Mouse (Mus musculus) limb, embryonic 13.5 days (tissue): ENCODE measurements around the gene Idh1. TPM values are rescaled to one million over a fixed set of nuclear protein-coding genes. Genes with fewer than 3 reads are reported as not detected.

Experiments used
- ATAC-seq: fragments of 200-750 bp; cut with Nextera tagmentation; 2 replicates; pipeline ENCODE4 v1.8.0; 2017; ENCODE audit warnings: low read depth, moderate number of reproducible peaks, moderate TSS enrichment; ENCODE audit not compliant: low FRiP score
- H3K27ac ChIP-seq: fragments of 300-500 bp; sonication (generic); 2 replicates; pipeline ENCODE4 v1.5.1; 2015; ENCODE audit warnings: inconsistent platforms, mild to moderate bottlenecking, moderate library complexity
- H3K27me3 ChIP-seq: fragments of 300-500 bp; sonication (generic); 2 replicates; pipeline ENCODE4 v1.6.1; 2015; ENCODE audit warnings: mild to moderate bottlenecking, inconsistent platforms
- H3K36me3 ChIP-seq: fragments of 300-500 bp; sonication (generic); 2 replicates; pipeline ENCODE4 v1.6.1; 2015; ENCODE audit warnings: inconsistent platforms, mild to moderate bottlenecking, moderate library complexity
- H3K4me1 ChIP-seq: fragments of 300-500 bp; sonication (generic); 2 replicates; pipeline ENCODE4 v1.6.1; 2015; ENCODE audit warnings: inconsistent platforms
- H3K4me2 ChIP-seq: fragments of 300-500 bp; sonication (generic); replicated peaks from 2 replicates; pipeline ENCODE4 v1.6.1; 2015; ENCODE audit warnings: inconsistent platforms, mild to moderate bottlenecking, moderate library complexity
- H3K4me3 ChIP-seq: fragments of 300-500 bp; sonication (generic); 2 replicates; pipeline ENCODE4 v1.5.1; 2015; ENCODE audit warnings: moderate library complexity, mild to moderate bottlenecking, inconsistent platforms
- H3K9ac ChIP-seq: fragments of 300-500 bp; sonication (generic); 2 replicates; pipeline ENCODE4 v1.6.1; 2015; ENCODE audit warnings: mild to moderate bottlenecking, inconsistent platforms
- H3K9me3 ChIP-seq: fragments of 300-500 bp; sonication (generic); 2 replicates; pipeline ENCODE4 v1.6.1; 2016; ENCODE audit warnings: inconsistent platforms
- WGBS: fragments of 180-500 bp; shearing (Covaris S2); methylation state at CpG from one replicate; pipeline ENCODE4 v1.1.7; 2015; 5-methylcytosine and 5-hydroxymethylcytosine counted together
- polyA plus RNA-seq: library from polyadenylated mRNA; unstranded; fragments of >200 nt; fragmentation: Nextera tagmentation; extraction: Ambion mirVana; gene quantifications from 2 replicates; pipeline ENCODE4 v1.2.1, GENCODE M21; 2015

Gene Idh1
- polyA plus RNA-seq, 1 experiment from 2014 or later, result 132 TPM

DNA sequence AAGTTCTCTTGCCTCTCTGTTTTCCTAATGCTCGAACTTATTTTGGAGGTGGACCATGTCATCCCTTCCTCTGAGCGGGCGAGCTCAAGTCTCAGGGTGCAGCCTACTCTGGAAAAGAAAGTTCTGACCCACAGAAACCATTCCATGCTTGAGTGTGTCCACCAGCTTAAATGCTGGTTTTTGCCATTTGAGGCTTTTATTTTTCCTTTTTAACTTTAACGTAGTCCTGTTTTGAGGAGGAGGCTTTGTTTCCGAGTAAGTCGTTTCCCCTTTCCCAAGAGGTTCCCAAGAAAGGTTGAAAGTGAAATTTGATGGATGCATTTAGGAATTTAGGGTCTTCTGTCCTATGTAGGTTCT, 752 bp upstream of the Idh1 start:
- H3K4me2 ChIP-seq, result peak overlapping the region; percentile 77
- H3K4me1 ChIP-seq, result peaks cover 12% of the 10 kb centered on the region
- peak overlapping the region; percentile 90 for H3K9ac ChIP-seq
- peaks cover 3% of the 10 kb centered on the region for H3K36me3 ChIP-seq
- ATAC-seq, result no peak
- H3K4me3 ChIP-seq, result peak overlapping the region; percentile 91
- H3K27ac ChIP-seq, result peak overlapping the region; percentile 80; the same call in 1 of the 2 replicates
- H3K9me3 ChIP-seq, result no peaks in the 10 kb centered on the region
- no peaks in the 10 kb centered on the region for H3K27me3 ChIP-seq
- WGBS, result 0% methylated on average over 6 of the region's 6 CpGs

DNA sequence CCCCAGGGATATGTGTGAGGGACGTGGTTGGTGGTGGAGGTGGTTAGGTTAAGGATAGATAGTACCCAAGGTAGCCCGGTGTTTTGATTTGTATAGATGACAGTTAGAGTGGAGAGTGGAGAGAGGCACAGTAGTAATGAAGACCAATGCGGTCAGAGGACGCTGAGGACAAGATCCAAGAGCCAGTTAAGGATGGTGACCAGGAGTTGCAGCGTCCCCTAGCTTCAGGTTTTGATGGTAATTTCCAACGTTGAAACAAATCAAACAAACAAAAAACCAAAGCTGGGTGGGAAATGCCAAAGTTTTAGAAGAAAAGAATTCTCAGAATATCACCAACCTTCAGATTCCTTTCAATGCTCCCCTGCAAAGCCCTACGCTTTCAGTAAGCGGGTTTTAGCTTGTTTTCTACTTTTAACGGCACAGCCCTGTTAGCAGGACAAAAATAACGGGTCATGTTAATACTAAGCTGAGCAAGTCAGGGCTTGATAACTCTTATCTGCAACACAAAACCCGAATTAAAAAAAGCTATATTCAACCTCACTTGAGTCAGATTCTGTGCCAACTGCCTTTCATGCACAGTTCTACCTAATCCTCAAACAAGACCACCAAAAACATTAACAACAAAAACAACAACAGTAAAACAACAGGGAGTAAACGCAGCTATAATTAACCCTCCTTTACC, 635 bp downstream of the Idh1 start:
- H3K9ac ChIP-seq, result peak overlapping the region; percentile 69
- ATAC-seq, result no peak
- H3K4me2 ChIP-seq, result peak overlapping the region; percentile 65
- WGBS, result 20% methylated on average over 12 of the region's 12 CpGs
- peak overlapping the region; percentile 91 for H3K4me3 ChIP-seq
- H3K27ac ChIP-seq, result no peak overlapping the region
- H3K36me3 ChIP-seq, result no peaks in the 10 kb centered on the region
- H3K4me1 ChIP-seq, result peaks cover 12% of the 10 kb centered on the region
- no peaks in the 10 kb centered on the region for H3K9me3 ChIP-seq
- no peaks in the 10 kb centered on the region for H3K27me3 ChIP-seq

DNA sequence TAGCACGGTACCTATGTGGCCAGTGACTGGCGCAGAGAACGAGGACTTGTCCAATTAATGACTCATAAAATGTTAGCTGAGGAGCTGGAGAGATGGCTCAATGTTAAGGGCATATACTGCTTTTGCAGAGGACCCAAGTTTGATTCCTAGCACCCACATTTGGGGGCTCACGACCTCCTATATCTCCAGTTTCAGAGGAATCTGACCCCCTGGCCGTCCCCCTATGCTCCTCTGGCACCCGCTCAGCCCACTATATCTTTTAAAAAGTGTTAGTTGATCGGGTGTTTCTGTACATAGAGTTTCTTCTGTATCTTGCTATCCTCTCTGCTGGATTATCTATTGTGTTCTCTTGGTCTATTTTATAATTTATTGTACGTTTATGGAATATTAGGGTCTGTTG, 1.3 kb downstream of the Idh1 start:
- H3K4me2 ChIP-seq, result no peak overlapping the region
- ATAC-seq, result no peak
- H3K36me3 ChIP-seq, result no peaks in the 10 kb centered on the region
- H3K4me1 ChIP-seq, result peaks cover 12% of the 10 kb centered on the region
- no peaks in the 10 kb centered on the region for H3K27me3 ChIP-seq
- H3K9ac ChIP-seq, result no peak overlapping the region
- H3K4me3 ChIP-seq, result no peak overlapping the region
- WGBS, result 78% methylated on average over 8 of the region's 8 CpGs
- H3K27ac ChIP-seq, result no peak overlapping the region
- H3K9me3 ChIP-seq, result no peaks in the 10 kb centered on the region

DNA sequence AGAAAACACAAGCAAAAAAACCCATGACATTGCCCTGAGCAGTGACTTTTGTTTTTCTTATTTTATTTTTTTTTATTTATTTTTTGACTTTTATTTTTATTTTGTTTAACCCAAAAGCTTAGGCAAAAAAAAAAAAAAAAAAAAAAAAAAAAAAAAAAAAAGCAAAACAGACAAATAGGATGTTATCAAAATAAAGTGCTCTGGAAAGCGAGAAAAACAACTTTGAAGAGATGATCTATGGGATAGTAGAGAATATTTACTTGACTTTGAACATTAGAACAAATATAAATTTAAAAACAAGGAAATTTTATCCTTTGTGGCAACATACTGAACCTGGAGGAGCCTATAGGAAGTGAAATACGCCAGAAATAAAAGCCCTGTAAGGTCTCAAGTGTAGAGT, 2.3 kb downstream of the Idh1 start:
- Histone ChIP-seq H3K9me3 (no peaks in the 10 kb centered on the region), H3K36me3 (no peaks in the 10 kb centered on the region), H3K4me2 (no peak overlapping the region), H3K4me1 (peaks cover 12% of the 10 kb centered on the region), H3K4me3 (no peak overlapping the region), H3K9ac (no peak overlapping the region), H3K27me3 (no peaks in the 10 kb centered on the region), H3K27ac (no peak overlapping the region)
- ATAC-seq, result no peak
- WGBS, result 80% methylated on average over 2 of the region's 2 CpGs

DNA sequence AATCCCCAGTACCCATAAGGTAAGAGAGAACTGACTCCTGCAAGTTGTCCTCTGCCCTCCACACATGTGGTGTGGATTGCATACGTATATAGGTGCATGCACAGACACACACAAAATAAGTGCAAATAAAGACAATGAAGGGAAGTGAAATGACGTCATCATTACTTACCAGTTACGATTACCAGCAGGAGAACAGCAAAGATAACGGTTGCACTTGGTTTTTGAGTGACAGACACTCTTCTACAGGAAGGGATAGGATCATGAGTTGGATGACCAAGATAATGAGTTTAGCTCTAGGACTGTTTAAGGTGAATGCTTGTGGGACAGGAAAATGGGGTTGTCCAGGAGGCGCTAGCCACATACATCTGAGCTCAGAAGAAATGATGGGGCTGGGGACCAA, 4.8 kb downstream of the Idh1 start:
- H3K27me3 ChIP-seq, result no peaks in the 10 kb centered on the region
- WGBS, result 82% methylated on average over 5 of the region's 5 CpGs
- H3K4me1 ChIP-seq, result peaks cover 22% of the 10 kb centered on the region
- no peaks in the 10 kb centered on the region for H3K36me3 ChIP-seq
- no peak overlapping the region for H3K9ac ChIP-seq
- no peak overlapping the region for H3K27ac ChIP-seq
- no peak overlapping the region for H3K4me2 ChIP-seq
- no peak overlapping the region for H3K4me3 ChIP-seq
- ATAC-seq, result no peak
- no peaks in the 10 kb centered on the region for H3K9me3 ChIP-seq

DNA sequence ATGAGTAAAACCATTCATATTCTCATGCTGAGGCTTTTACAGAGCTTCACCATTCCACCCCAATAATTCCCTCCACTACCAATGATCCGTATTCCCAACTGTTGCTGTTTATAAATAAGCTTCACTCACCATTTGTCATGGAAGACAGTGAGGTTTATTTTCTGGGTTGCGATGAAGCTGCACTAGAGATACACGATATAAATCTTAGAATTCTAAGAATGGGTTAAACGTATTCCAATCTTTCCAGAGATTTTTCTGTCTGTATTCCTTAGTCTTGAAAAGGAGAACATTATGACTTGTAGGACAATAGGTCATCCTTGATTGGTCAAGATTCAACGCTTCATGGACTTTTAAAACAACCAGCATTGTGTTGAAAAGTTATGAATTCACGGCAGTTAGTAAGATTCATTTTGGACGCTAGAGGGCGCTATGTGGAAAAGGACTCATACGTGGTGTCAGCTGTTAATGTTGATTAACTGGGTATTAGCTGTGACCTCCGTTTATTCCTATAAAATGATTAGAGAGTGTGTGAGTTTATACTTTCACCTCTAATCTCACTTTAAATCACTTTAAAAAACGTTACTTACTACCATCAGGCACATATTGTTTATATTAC, 6.6 kb downstream of the Idh1 start:
- H3K4me3 ChIP-seq, result peak overlapping the region; percentile 73
- WGBS, result 6% methylated on average over 11 of the region's 11 CpGs
- H3K9me3 ChIP-seq, result no peaks in the 10 kb centered on the region
- H3K27me3 ChIP-seq, result no peaks in the 10 kb centered on the region
- H3K27ac ChIP-seq, result peak overlapping the region; percentile 96
- peaks cover 1% of the 10 kb centered on the region for H3K36me3 ChIP-seq
- H3K9ac ChIP-seq, result peak overlapping the region; percentile 78
- ATAC-seq, result no peak
- H3K4me2 ChIP-seq, result peak overlapping the region; percentile 73
- H3K4me1 ChIP-seq, result peaks cover 25% of the 10 kb centered on the region

DNA sequence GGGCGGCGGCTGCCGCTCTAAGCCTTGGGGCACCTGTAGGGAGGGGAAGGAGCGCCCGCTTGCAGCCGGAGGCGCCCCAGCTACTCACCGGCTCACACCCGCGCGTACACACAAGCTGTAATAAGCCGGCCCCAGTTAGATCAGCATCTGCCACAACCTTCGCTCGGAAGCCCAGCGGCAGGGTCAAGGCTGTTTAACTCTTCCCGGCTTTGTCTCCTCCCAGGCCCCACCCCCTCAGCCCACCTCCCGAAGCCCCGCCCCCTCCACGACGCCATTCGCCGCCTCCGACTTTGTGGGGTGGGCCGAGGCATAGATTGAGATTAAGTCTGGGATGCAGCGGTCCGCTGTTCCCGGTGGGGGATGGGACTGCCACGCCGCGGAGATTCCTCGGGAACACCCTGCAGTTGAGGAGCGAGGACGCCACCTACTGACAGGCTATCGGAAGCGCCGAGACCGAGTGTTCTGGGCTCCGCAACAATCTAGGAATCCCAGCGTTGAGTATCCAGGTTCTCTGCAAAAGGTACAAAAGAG, 7.3 kb downstream of the Idh1 start:
- WGBS, result under 1% methylated on average over 39 of the region's 39 CpGs
- ATAC-seq, result peak; percentile 94
- Histone ChIP-seq H3K4me1 (peaks cover 25% of the 10 kb centered on the region), H3K36me3 (peaks cover 9% of the 10 kb centered on the region), H3K27ac (peak overlapping the region; percentile 96), H3K9me3 (no peaks in the 10 kb centered on the region), H3K9ac (peak overlapping the region; percentile 78), H3K27me3 (no peaks in the 10 kb centered on the region), H3K4me3 (peak overlapping the region; percentile 73), H3K4me2 (peak overlapping the region; percentile 73)

DNA sequence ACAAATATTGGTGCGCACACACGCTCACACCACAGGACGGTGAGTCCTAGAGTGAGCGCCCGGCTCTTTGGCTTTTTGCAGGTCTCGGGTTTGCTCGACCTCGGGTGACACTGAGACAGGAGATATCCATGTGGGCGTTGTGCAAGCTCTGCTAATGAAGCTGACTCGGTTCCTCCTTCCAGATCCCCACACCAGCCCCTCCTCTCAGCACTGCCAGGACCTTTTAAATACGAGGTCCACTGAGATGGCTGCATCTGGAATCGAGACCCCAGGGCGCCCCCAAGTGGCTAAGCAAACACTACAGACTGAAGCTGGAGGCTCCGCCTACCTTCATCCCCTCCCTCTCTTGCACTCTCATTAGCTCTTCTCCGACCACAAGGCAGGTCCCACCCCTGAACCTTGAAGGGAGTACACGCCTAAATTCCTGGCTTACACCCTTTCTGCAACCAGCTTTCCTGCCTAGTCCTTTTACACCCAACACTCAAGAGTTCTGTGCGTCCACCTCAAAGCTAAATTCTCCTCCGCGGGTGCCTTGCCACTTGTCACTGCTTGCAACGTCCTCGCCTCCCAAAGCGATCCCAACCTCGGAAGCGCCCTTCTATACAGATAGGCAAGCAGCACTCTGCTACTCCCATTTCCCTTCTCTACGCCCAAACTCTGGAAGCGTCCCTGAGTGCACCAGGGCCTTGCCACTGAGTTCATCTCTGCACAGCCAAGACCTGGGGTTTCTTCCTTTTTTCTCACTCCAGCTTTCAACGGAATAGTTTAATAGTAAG, 8.0 kb downstream of the Idh1 start:
- ATAC-seq, result peak; percentile 87
- Histone ChIP-seq H3K4me3 (peak overlapping the region; percentile 73), H3K27me3 (no peaks in the 10 kb centered on the region), H3K4me2 (peak overlapping the region; percentile 73), H3K27ac (peak overlapping the region; percentile 96), H3K36me3 (peaks cover 15% of the 10 kb centered on the region), H3K4me1 (peaks cover 25% of the 10 kb centered on the region), H3K9ac (peak overlapping the region; percentile 78), H3K9me3 (no peaks in the 10 kb centered on the region)
- WGBS, result 8% methylated on average over 27 of the region's 27 CpGs

DNA sequence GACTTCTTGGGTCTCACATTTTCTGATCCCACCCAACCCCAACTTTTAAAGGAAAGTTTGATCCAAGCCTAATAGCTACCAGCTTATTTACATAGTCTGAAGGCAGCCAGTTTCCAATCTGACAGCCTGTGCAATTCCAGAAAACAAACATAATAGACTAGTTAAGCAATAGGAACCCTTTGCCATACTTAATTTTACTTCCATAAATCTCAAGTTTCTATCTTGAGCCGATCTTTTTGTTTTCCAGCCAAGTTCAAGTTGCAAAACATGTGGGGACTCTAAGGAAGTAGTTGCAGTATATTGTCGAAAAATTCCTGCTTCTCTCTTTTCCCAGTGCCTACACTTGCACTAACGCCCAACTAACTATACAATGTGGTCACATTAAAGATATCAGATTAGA, 8.8 kb downstream of the Idh1 start:
- Histone ChIP-seq H3K4me2 (peak overlapping the region; percentile 73), H3K27ac (no peak overlapping the region), H3K36me3 (peaks cover 24% of the 10 kb centered on the region), H3K27me3 (no peaks in the 10 kb centered on the region), H3K9me3 (no peaks in the 10 kb centered on the region), H3K4me1 (peaks cover 25% of the 10 kb centered on the region), H3K4me3 (peak overlapping the region; percentile 73), H3K9ac (peak overlapping the region; percentile 78)
- WGBS, result 31% methylated on average over 3 of the region's 3 CpGs
- ATAC-seq, result no peak

DNA sequence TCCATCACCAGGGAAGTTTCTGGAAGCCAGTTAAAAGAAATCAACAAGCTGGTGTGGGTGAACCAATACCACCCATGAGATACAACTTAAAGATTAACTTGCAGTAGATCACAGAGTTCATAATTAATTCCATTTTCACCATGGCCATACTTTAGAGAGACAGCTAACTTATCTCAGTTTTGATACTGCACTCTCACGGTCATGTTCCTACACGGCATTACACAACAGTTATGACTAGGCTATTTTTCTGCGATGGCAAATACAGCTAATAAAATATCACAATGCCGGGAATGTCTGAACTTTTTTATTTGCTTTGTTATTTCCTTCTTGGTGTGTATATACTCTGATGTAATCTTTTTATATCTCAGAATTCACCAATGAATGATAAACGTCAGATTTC, 9.4 kb downstream of the Idh1 start:
- peaks cover 29% of the 10 kb centered on the region for H3K36me3 ChIP-seq
- H3K27me3 ChIP-seq, result no peaks in the 10 kb centered on the region
- peak overlapping the region; percentile 30; the same call in 1 of the 2 replicates for H3K4me2 ChIP-seq
- peaks cover 25% of the 10 kb centered on the region for H3K4me1 ChIP-seq
- WGBS, result 67% methylated on average over 5 of the region's 5 CpGs
- no peaks in the 10 kb centered on the region for H3K9me3 ChIP-seq
- no peak overlapping the region for H3K4me3 ChIP-seq
- no peak overlapping the region for H3K9ac ChIP-seq
- no peak for ATAC-seq
- H3K27ac ChIP-seq, result no peak overlapping the region

DNA sequence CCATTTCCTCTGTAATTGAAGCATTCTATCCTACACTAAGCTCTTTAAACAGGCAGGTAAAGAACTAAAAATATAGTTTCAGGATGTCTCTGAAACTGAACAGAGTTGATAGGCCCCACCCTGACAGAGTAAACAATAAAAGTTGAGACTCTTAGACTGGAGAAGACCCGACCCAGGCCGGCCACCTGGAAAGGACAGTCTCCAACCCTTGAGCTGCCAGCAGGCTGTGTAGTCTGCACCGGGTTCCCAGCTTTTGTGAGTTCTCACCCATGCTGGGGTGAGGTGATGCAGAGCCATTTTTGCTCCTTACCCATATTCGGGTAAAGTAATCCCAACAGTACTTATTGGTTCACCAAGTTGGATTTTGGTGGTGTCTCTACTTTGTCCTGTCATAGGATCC, 10.1 kb downstream of the Idh1 start:
- Histone ChIP-seq H3K9me3 (no peaks in the 10 kb centered on the region), H3K4me1 (peaks cover 25% of the 10 kb centered on the region), H3K9ac (no peak overlapping the region), H3K27ac (no peak overlapping the region), H3K27me3 (no peaks in the 10 kb centered on the region), H3K36me3 (peaks cover 36% of the 10 kb centered on the region), H3K4me3 (no peak overlapping the region), H3K4me2 (peak overlapping the region; percentile 25; the same call in 1 of the 2 replicates)
- WGBS, result 78% methylated on average over 4 of the region's 4 CpGs
- ATAC-seq, result no peak

DNA sequence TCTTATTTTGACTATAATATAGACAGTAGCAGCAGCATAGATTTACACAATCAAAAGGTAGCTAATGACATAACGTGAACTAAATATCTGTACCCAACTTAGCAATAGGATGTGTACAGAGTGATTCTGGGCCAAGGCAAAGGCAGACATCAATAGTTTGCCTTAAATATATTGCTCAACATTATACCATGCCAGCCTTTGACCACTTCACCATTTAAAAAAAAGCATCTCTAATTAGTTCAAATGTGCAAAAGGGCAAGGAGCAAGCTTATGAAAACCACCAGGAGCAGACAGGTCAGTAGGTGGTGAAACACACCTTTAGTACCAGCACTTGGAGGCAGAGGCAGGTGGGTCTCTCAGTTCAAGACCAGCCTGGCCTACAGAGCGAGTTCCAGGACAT, 12.6 kb downstream of the Idh1 start:
- Histone ChIP-seq H3K27ac (no peak overlapping the region), H3K9me3 (no peaks in the 10 kb centered on the region), H3K4me1 (peaks cover 25% of the 10 kb centered on the region), H3K4me3 (no peak overlapping the region), H3K27me3 (no peaks in the 10 kb centered on the region), H3K9ac (no peak overlapping the region), H3K4me2 (no peak overlapping the region), H3K36me3 (peaks cover 60% of the 10 kb centered on the region)
- ATAC-seq, result no peak
- 97% methylated on average over 2 of the region's 2 CpGs for WGBS
